Mouse (Mus musculus) MEL (cell line): ENCODE measurements around the gene Tmed2.

Source experiments
- ELF1 ChIP-seq: IDR thresholded peaks from 2 replicates; pipeline ENCODE4 v1.6.1; 2014; ENCODE audit warnings: low read depth, mild to moderate bottlenecking, inconsistent platforms, low read length, improper control_type of control experiment, moderate library complexity
- HCFC1 ChIP-seq: IDR thresholded peaks from 2 replicates; pipeline ENCODE4 v1.6.1; 2012; ENCODE audit warnings: low read depth, mild to moderate bottlenecking, inconsistent platforms, low read length, improper control_type of control experiment, moderate library complexity
- MAFK ChIP-seq: IDR thresholded peaks from 2 replicates; pipeline ENCODE4 v1.6.1; 2011; ENCODE audit warnings: low read depth, mild to moderate bottlenecking, low read length, improper control_type of control experiment, borderline replicate concordance
- MYC ChIP-seq: IDR thresholded peaks from 2 replicates; pipeline ENCODE4 v1.6.1; 2011; ENCODE audit warnings: low read depth, mild to moderate bottlenecking, low read length, improper control_type of control experiment, moderate library complexity
- POLR2A ChIP-seq, 2 experiments: IDR thresholded peaks; 2 replicates each; pipeline ENCODE4 v1.6.1; 2011 to 2012; ENCODE audit warnings: low read length in 2 of 2, mild to moderate bottlenecking in 2 of 2, control low read depth in 1 of 2, improper control_type of control experiment in 1 of 2, low read depth in 1 of 2, moderate library complexity in 1 of 2; ENCODE audit not compliant: control insufficient read depth in 1 of 2, insufficient read depth in 1 of 2, poor library complexity in 1 of 2
- POLR2AphosphoS2 ChIP-seq: IDR thresholded peaks from 2 replicates; pipeline ENCODE4 v1.6.1; 2011; ENCODE audit warnings: low read length, improper control_type of control experiment
- POLR2AphosphoS5 ChIP-seq: IDR thresholded peaks from 2 replicates; pipeline ENCODE4 v1.6.1; 2012; ENCODE audit warnings: low read depth, borderline replicate concordance, mild to moderate bottlenecking, inconsistent platforms, low read length, moderate library complexity, mixed read lengths
- RCOR1 ChIP-seq: IDR thresholded peaks from 2 replicates; pipeline ENCODE4 v1.6.1; 2012; ENCODE audit warnings: low read depth, mild to moderate bottlenecking, inconsistent platforms, low read length, improper control_type of control experiment
- TCF12 ChIP-seq: IDR thresholded peaks from 2 replicates; pipeline ENCODE4 v1.6.1; 2014; ENCODE audit warnings: low read depth, mild to moderate bottlenecking, inconsistent platforms, low read length, improper control_type of control experiment, moderate library complexity
- USF1 ChIP-seq: IDR thresholded peaks from 2 replicates; pipeline ENCODE4 v1.6.1; 2014; ENCODE audit warnings: low read depth, mild to moderate bottlenecking, inconsistent platforms, low read length, improper control_type of control experiment, moderate library complexity

- no peak for TF ChIP-seq POLR2AphosphoS5
- TF ChIP-seq TCF12: no peak
- no peak for TF ChIP-seq POLR2A (IDR thresholded peaks at IDR 0.05; ENCODE audit: control insufficient read depth in 1 of 2, insufficient read depth in 1 of 2, low read depth in 1 of 2, low read length in 2 of 2, poor library complexity in 1 of 2)
- TF ChIP-seq HCFC1: no peak
- no peak for TF ChIP-seq USF1
- TF ChIP-seq ELF1: no peak
- no peak for TF ChIP-seq POLR2AphosphoS2
- TF ChIP-seq RCOR1: no peak
- no peak for TF ChIP-seq MYC
- TF ChIP-seq MAFK: no peak
Observed at GRCm38 (mm10) chr5:124501541-124501940, 39.0 kb upstream of the Tmed2 start.
